Comparison of ENCODE assay signal across 13 mouse cellular contexts in genomic region chr13:34827988-34828882, GRCm38 (mm10). TPM values are rescaled to one million over a fixed set of nuclear protein-coding genes. Genes with fewer than 3 reads are reported as not detected.
DNase-seq lines count a peak whose midpoint lies in the region; ATAC-seq lines count a peak whose summit lies in the region.
"Had no signal": no experiment of that assay in that cellular context is flagged by ENCODE, and none has a peak within 500 bp of the region (broad histone marks: within the 10 kb centered on the region; RNA-seq: fewer than 3 reads in every experiment).

No protein-coding gene starts in this region.

- H3K4me3 ChIP-seq in midbrain, embryonic 10.5 days, result no peak overlapping the region
- H3K4me3 ChIP-seq in midbrain, embryonic 15.5 days, result no peak overlapping the region
- no peak overlapping the region for H3K4me3 ChIP-seq in intestine, embryonic 16.5 days (ENCODE audit: low read length)
- no peak overlapping the region for H3K4me3 ChIP-seq in stomach, embryonic 15.5 days (replicated peaks)

- peaks cover 36% of the 10 kb centered on the region for H3K4me1 ChIP-seq in midbrain, embryonic 10.5 days
- peaks cover 3% of the 10 kb centered on the region; the same call in 1 of the 2 replicates for H3K4me1 ChIP-seq in midbrain, embryonic 15.5 days
- H3K4me1 ChIP-seq in intestine, embryonic 16.5 days (ENCODE audit: control insufficient read depth, insufficient read depth, low read length), result peaks cover 5% of the 10 kb centered on the region; the same call in 1 of the 2 replicates
- H3K4me1 ChIP-seq in stomach, embryonic 15.5 days, result no peaks in the 10 kb centered on the region

- 75% methylated on average over 10 of the region's 10 CpGs for WGBS in midbrain, embryonic 10.5 days
- WGBS in midbrain, embryonic 15.5 days, result 62% methylated on average over 10 of the region's 10 CpGs
- WGBS in intestine, embryonic 16.5 days, result 51% methylated on average over 10 of the region's 10 CpGs
- 54% methylated on average over 10 of the region's 10 CpGs for WGBS in stomach, embryonic 15.5 days

- no peak for DNase-seq in midbrain, embryonic 10.5 days (ENCODE audit: low spot score)
- DNase-seq in c-Kit-positive CD71-positive TER-119-negative erythroid progenitor cells, embryonic 14.5 days (ENCODE audit: low read depth), result peak; percentile 88
- no peak for DNase-seq in urinary bladder, postnatal 25 days (ENCODE audit: low spot score)
- no peak for DNase-seq in ovary, postnatal 14 days (ENCODE audit: low spot score)
- no peak for DNase-seq in lung, adult 18-20 months
- DNase-seq: cerebellum, adult 9-10 months; right cerebral cortex, postnatal 4 days; thymus, postnatal 14 days had no signal

- H3K4me2 ChIP-seq in midbrain, embryonic 15.5 days, result no peak overlapping the region
- no peak overlapping the region for H3K4me2 ChIP-seq in intestine, embryonic 16.5 days (ENCODE audit: low read depth, low read length)
- H3K4me2 ChIP-seq in stomach, embryonic 15.5 days, result no peak overlapping the region

- no peaks in the 10 kb centered on the region for H3K9me3 ChIP-seq in midbrain, embryonic 10.5 days (replicated peaks)
- H3K9me3 ChIP-seq in midbrain, embryonic 15.5 days, result no peaks in the 10 kb centered on the region
- no peaks in the 10 kb centered on the region for H3K9me3 ChIP-seq in intestine, embryonic 16.5 days (ENCODE audit: control insufficient read depth, low read length)
- no peaks in the 10 kb centered on the region for H3K9me3 ChIP-seq in stomach, embryonic 15.5 days

- peak overlapping the region; percentile 77 for H3K27ac ChIP-seq in midbrain, embryonic 10.5 days (replicated peaks)
- no peak overlapping the region for H3K27ac ChIP-seq in midbrain, embryonic 15.5 days
- H3K27ac ChIP-seq in intestine, embryonic 16.5 days (ENCODE audit: low read length), result peak overlapping the region; percentile 60
- peak overlapping the region; percentile 55 for H3K27ac ChIP-seq in stomach, embryonic 15.5 days

- H3K36me3 ChIP-seq in midbrain, embryonic 10.5 days, result no peaks in the 10 kb centered on the region
- H3K36me3 ChIP-seq in midbrain, embryonic 15.5 days (replicated peaks), result no peaks in the 10 kb centered on the region
- H3K36me3 ChIP-seq in intestine, embryonic 16.5 days (ENCODE audit: control insufficient read depth, insufficient read depth, low read length), result no peaks in the 10 kb centered on the region
- no peaks in the 10 kb centered on the region for H3K36me3 ChIP-seq in stomach, embryonic 15.5 days

- ATAC-seq in midbrain, embryonic 15.5 days (replicated peaks), result no peak
- peak; percentile 95 for ATAC-seq in intestine, embryonic 16.5 days
- peak; percentile 96 for ATAC-seq in stomach, embryonic 15.5 days (ENCODE audit: insufficient read depth, low FRiP score, low read depth)
- ATAC-seq: inflammation-experienced regulatory T-cells, adult 6 months had no signal

- no peak overlapping the region for H3K9ac ChIP-seq in midbrain, embryonic 15.5 days
- no peak overlapping the region for H3K9ac ChIP-seq in intestine, embryonic 16.5 days (ENCODE audit: low read depth, low read length)
- no peak overlapping the region for H3K9ac ChIP-seq in stomach, embryonic 15.5 days

- no peaks in the 10 kb centered on the region for H3K27me3 ChIP-seq in midbrain, embryonic 10.5 days (ENCODE audit: low read depth, poor library complexity, severe bottlenecking)
- no peaks in the 10 kb centered on the region for H3K27me3 ChIP-seq in midbrain, embryonic 15.5 days (replicated peaks)
- no peaks in the 10 kb centered on the region for H3K27me3 ChIP-seq in intestine, embryonic 16.5 days (replicated peaks; ENCODE audit: control insufficient read depth, insufficient read depth, low read length)
- H3K27me3 ChIP-seq in stomach, embryonic 15.5 days (replicated peaks), result no peaks in the 10 kb centered on the region
- H3K27me3 ChIP-seq: CH12.LX had no signal

RNA-seq across cellular contexts. Expression of gene Prpf4b, which starts 46.9 kb away (rescaled TPM):
- polyA plus RNA-seq in midbrain, embryonic 10.5 days (2016; fragmentation: Nextera tagmentation; extraction: Ambion mirVana), result 77.1 and 77.2 TPM in 2 replicates
- 63.3 and 69.4 TPM in 2 replicates for polyA plus RNA-seq in midbrain, embryonic 15.5 days (2015; fragmentation: Nextera tagmentation; extraction: Ambion mirVana)
- polyA plus RNA-seq in intestine, embryonic 16.5 days (2015; fragmentation: Nextera tagmentation; extraction: Ambion mirVana), result 50.9 and 55.5 TPM in 2 replicates
- 69.0 and 72.2 TPM in 2 replicates for polyA plus RNA-seq in stomach, embryonic 15.5 days (2015; fragmentation: Nextera tagmentation; extraction: Ambion mirVana)
